Mouse (Mus musculus) neural tube, embryonic 13.5 days (tissue): ENCODE data around the gene Snupn. TPM values are rescaled to one million over a fixed set of nuclear protein-coding genes. Genes with fewer than 3 reads are reported as not detected.
A peak's percentile ranks its signal among the peaks of the same experiment; 100 is the strongest.
"Not testable (repeated sequence)": the region's sequence is repeated elsewhere in the genome, so short reads cannot be mapped to it uniquely, and the experiment has no call there.

Experiments used
- ATAC-seq: fragments of 200-750 bp; cut with Nextera tagmentation; 2 replicates; pipeline ENCODE4 v1.8.0; 2017; ENCODE audit warnings: low read depth, mild to moderate bottlenecking, moderate TSS enrichment, moderate library complexity
- H3K27ac ChIP-seq: fragments of 300-500 bp; sonication (generic); replicated peaks from 2 replicates; pipeline ENCODE4 v1.5.1; 2015; ENCODE audit warnings: moderate library complexity, mild to moderate bottlenecking, inconsistent platforms
- H3K27me3 ChIP-seq: fragments of 300-500 bp; sonication (generic); 2 replicates; pipeline ENCODE4 v1.6.1; 2015; ENCODE audit warnings: mild to moderate bottlenecking, inconsistent platforms
- H3K36me3 ChIP-seq: fragments of 300-500 bp; sonication (generic); 2 replicates; pipeline ENCODE4 v1.6.1; 2015; ENCODE audit warnings: mild to moderate bottlenecking, inconsistent platforms
- H3K4me1 ChIP-seq: fragments of 300-500 bp; sonication (generic); replicated peaks from 2 replicates; pipeline ENCODE4 v1.6.1; 2015; ENCODE audit warnings: inconsistent platforms
- H3K4me2 ChIP-seq: fragments of 300-500 bp; sonication (generic); 2 replicates; pipeline ENCODE4 v1.6.1; 2015; ENCODE audit warnings: inconsistent platforms, mild to moderate bottlenecking, moderate library complexity
- H3K4me3 ChIP-seq: fragments of 300-500 bp; sonication (generic); 2 replicates; pipeline ENCODE4 v1.5.1; 2015; ENCODE audit warnings: mild to moderate bottlenecking, inconsistent platforms
- H3K9ac ChIP-seq: fragments of 300-500 bp; sonication (generic); 2 replicates; pipeline ENCODE4 v1.6.1; 2015; ENCODE audit warnings: moderate library complexity, mild to moderate bottlenecking, inconsistent platforms
- H3K9me3 ChIP-seq: fragments of 300-500 bp; sonication (generic); 2 replicates; pipeline ENCODE4 v1.6.1; 2016; ENCODE audit warnings: inconsistent platforms
- WGBS: fragments of 180-500 bp; shearing (Covaris S2); methylation state at CpG from one replicate; pipeline ENCODE4 v1.1.7; 2015; 5-methylcytosine and 5-hydroxymethylcytosine counted together
- polyA plus RNA-seq: library from polyadenylated mRNA; unstranded; fragments of >200 nt; fragmentation: Nextera tagmentation; extraction: Ambion mirVana; gene quantifications from 2 replicates; pipeline ENCODE4 v1.2.1, GENCODE M21; 2015

Gene Snupn
- polyA plus RNA-seq, 1 experiment from 2014 or later: 28.7 TPM

GRCm38 (mm10) chr9:56980186-56980585, 29.5 kb downstream of the Snupn start:
- H3K27ac ChIP-seq: no peak overlapping the region
- no peaks in the 10 kb centered on the region for H3K9me3 ChIP-seq
- no peaks in the 10 kb centered on the region for H3K27me3 ChIP-seq
- no peaks in the 10 kb centered on the region for H3K4me1 ChIP-seq
- H3K36me3 ChIP-seq: peaks cover 51% of the 10 kb centered on the region
- WGBS: 92% methylated on average over 6 of the region's 6 CpGs
- no peak overlapping the region for H3K9ac ChIP-seq
- no peak overlapping the region for H3K4me2 ChIP-seq
- H3K4me3 ChIP-seq: no peak overlapping the region
- ATAC-seq: no peak

GRCm38 (mm10) chr9:56981502-56981901, 30.8 kb downstream of the Snupn start:
- ATAC-seq: no peak
- H3K27ac ChIP-seq: no peak overlapping the region
- WGBS: 63% methylated on average over 1 of the region's 1 CpGs

GRCm38 (mm10) chr9:56994286-56995197, 43.9 kb downstream of the Snupn start, which contains the start of gene Ptpn9:
Ptpn9 (plus strand) TSS chr9:56994923.
- peak within 1 kb of the TSS; percentile 87 for H3K4me3 ChIP-seq
- ATAC-seq: peak; percentile 95
- peaks cover 28% of the 10 kb centered on the region for H3K4me1 ChIP-seq
- no peaks in the 10 kb centered on the region for H3K9me3 ChIP-seq
- H3K36me3 ChIP-seq: no peaks in the 10 kb centered on the region; the same call in 1 of the 2 replicates
- peak within 1 kb of the TSS; percentile 96 for H3K27ac ChIP-seq
- WGBS: 3% methylated on average over 62 of the region's 62 CpGs
- peak within 1 kb of the TSS; percentile 88 for H3K4me2 ChIP-seq
- H3K9ac ChIP-seq: peak within 1 kb of the TSS; percentile 99
- no peaks in the 10 kb centered on the region for H3K27me3 ChIP-seq

More at GRCm38 (mm10) chr9:56981502-56981901, 30.8 kb downstream of the Snupn start:
- H3K9ac ChIP-seq: no peak overlapping the region
- no peak overlapping the region for H3K4me3 ChIP-seq
- no peaks in the 10 kb centered on the region for H3K9me3 ChIP-seq
- H3K4me1 ChIP-seq: no peaks in the 10 kb centered on the region
- H3K36me3 ChIP-seq: peaks cover 53% of the 10 kb centered on the region
- H3K4me2 ChIP-seq: no peak overlapping the region
- no peaks in the 10 kb centered on the region for H3K27me3 ChIP-seq

- peak; percentile 60 for ATAC-seq
- Histone ChIP-seq H3K36me3 (peaks cover 6% of the 10 kb centered on the region; the same call in 1 of the 2 replicates), H3K4me1 (peaks cover 28% of the 10 kb centered on the region), H3K27ac (peak overlapping the region; percentile 96), H3K9ac (peak overlapping the region; percentile 99), H3K27me3 (no peaks in the 10 kb centered on the region), H3K9me3 (no peaks in the 10 kb centered on the region), H3K4me3 (peak overlapping the region; percentile 87), H3K4me2 (peak overlapping the region; percentile 88)
- under 1% methylated on average over 74 of the region's 80 CpGs for WGBS
Observed at GRCm38 (mm10) chr9:56995198-56996027, 44.7 kb downstream of the Snupn start.

- no peak for ATAC-seq
- H3K27me3 ChIP-seq: no peaks in the 10 kb centered on the region
- H3K4me1 ChIP-seq: peaks cover 28% of the 10 kb centered on the region
- peak overlapping the region; percentile 88 for H3K4me2 ChIP-seq
- WGBS: 0% methylated on average over 5 of the region's 5 CpGs
- peak overlapping the region; percentile 99 for H3K9ac ChIP-seq
- peaks cover 6% of the 10 kb centered on the region; the same call in 1 of the 2 replicates for H3K36me3 ChIP-seq
- peak overlapping the region; percentile 87 for H3K4me3 ChIP-seq
- peak overlapping the region; percentile 96 for H3K27ac ChIP-seq
- H3K9me3 ChIP-seq: no peaks in the 10 kb centered on the region
Observed at GRCm38 (mm10) chr9:56996028-56996346, 45.3 kb downstream of the Snupn start.

- not testable (repeated sequence) for H3K27me3 ChIP-seq, H3K36me3 ChIP-seq, H3K9ac ChIP-seq, ATAC-seq, H3K4me3 ChIP-seq, H3K9me3 ChIP-seq, H3K27ac ChIP-seq
- WGBS: 87% methylated on average over 1 of the region's 1 CpGs
- Histone ChIP-seq H3K4me1 (peaks cover 28% of the 10 kb centered on the region), H3K4me2 (peak overlapping the region; percentile 88; the same call in 1 of the 2 replicates)
Observed at GRCm38 (mm10) chr9:56997206-56997605, 46.5 kb downstream of the Snupn start.

GRCm38 (mm10) chr9:57003011-57003410, 52.3 kb downstream of the Snupn start:
- no peak overlapping the region for H3K9ac ChIP-seq
- 66% methylated on average over 4 of the region's 4 CpGs for WGBS
- H3K36me3 ChIP-seq: peaks cover 12% of the 10 kb centered on the region
- ATAC-seq: no peak
- no peaks in the 10 kb centered on the region for H3K27me3 ChIP-seq
- no peak overlapping the region for H3K4me3 ChIP-seq
- H3K4me1 ChIP-seq: peaks cover 5% of the 10 kb centered on the region; the same call in 1 of the 2 replicates
- H3K4me2 ChIP-seq: no peak overlapping the region
- H3K27ac ChIP-seq: no peak overlapping the region
- 0 out of 2 replicates have a peak, but pooled peaks cover 3% of the 10 kb centered on the region for H3K9me3 ChIP-seq

- no peak overlapping the region for H3K4me3 ChIP-seq
- peaks cover 21% of the 10 kb centered on the region for H3K36me3 ChIP-seq
- H3K9me3 ChIP-seq: 0 out of 2 replicates have a peak, but pooled peaks cover under 1% of the 10 kb centered on the region
- no peak overlapping the region for H3K9ac ChIP-seq
- no peaks in the 10 kb centered on the region for H3K4me1 ChIP-seq
- H3K4me2 ChIP-seq: no peak overlapping the region
- H3K27me3 ChIP-seq: no peaks in the 10 kb centered on the region
- WGBS: 81% methylated on average over 1 of the region's 1 CpGs
- ATAC-seq: no peak
- H3K27ac ChIP-seq: no peak overlapping the region
Observed at GRCm38 (mm10) chr9:57012393-57012792, 61.7 kb downstream of the Snupn start.

GRCm38 (mm10) chr9:57012895-57013294, 62.2 kb downstream of the Snupn start:
- 86% methylated on average over 4 of the region's 4 CpGs for WGBS
- no peak for ATAC-seq
- Histone ChIP-seq H3K9me3 (no peaks in the 10 kb centered on the region), H3K9ac (no peak overlapping the region), H3K27ac (no peak overlapping the region), H3K4me3 (no peak overlapping the region), H3K4me2 (no peak overlapping the region), H3K4me1 (no peaks in the 10 kb centered on the region), H3K36me3 (peaks cover 17% of the 10 kb centered on the region), H3K27me3 (no peaks in the 10 kb centered on the region)

- H3K4me1 ChIP-seq: no peaks in the 10 kb centered on the region
- no peak overlapping the region for H3K27ac ChIP-seq
- no peak overlapping the region for H3K4me3 ChIP-seq
- no peak for ATAC-seq
- 88% methylated on average over 1 of the region's 1 CpGs for WGBS
- H3K36me3 ChIP-seq: peaks cover 14% of the 10 kb centered on the region
- H3K4me2 ChIP-seq: no peak overlapping the region
- H3K9ac ChIP-seq: no peak overlapping the region
- no peaks in the 10 kb centered on the region for H3K27me3 ChIP-seq
- H3K9me3 ChIP-seq: no peaks in the 10 kb centered on the region
Observed at GRCm38 (mm10) chr9:57013756-57014155, 63.1 kb downstream of the Snupn start.

- 78% methylated on average over 1 of the region's 1 CpGs for WGBS
- ATAC-seq: no peak
- no peaks in the 10 kb centered on the region for H3K4me1 ChIP-seq
Observed at GRCm38 (mm10) chr9:57014766-57015165, 64.1 kb downstream of the Snupn start.

GRCm38 (mm10) chr9:57017631-57018030, 67.0 kb downstream of the Snupn start:
- no peak overlapping the region for H3K4me2 ChIP-seq
- no peak for ATAC-seq
- 87% methylated on average over 1 of the region's 1 CpGs for whole genome bisulfite sequencing
- H3K9ac ChIP-seq: no peak overlapping the region
- H3K27ac ChIP-seq: no peak overlapping the region
- no peaks in the 10 kb centered on the region for H3K4me1 ChIP-seq
- H3K36me3 ChIP-seq: peaks cover 38% of the 10 kb centered on the region
- no peak overlapping the region for H3K4me3 ChIP-seq
- H3K9me3 ChIP-seq: no peaks in the 10 kb centered on the region
- H3K27me3 ChIP-seq: no peaks in the 10 kb centered on the region

More at GRCm38 (mm10) chr9:57014766-57015165, 64.1 kb downstream of the Snupn start:
- H3K36me3 ChIP-seq: peaks cover 14% of the 10 kb centered on the region
- H3K27me3 ChIP-seq: no peaks in the 10 kb centered on the region
- H3K27ac ChIP-seq: no peak overlapping the region
- H3K9me3 ChIP-seq: no peaks in the 10 kb centered on the region
- no peak overlapping the region for H3K4me2 ChIP-seq
- H3K4me3 ChIP-seq: no peak overlapping the region
- no peak overlapping the region for H3K9ac ChIP-seq
